Mouse (Mus musculus): ENCODE measurements around the gene Prss56. TPM values are rescaled to one million over a fixed set of nuclear protein-coding genes. Genes with fewer than 3 reads are reported as not detected.

Prss56 gene
- total and polyA plus RNA-seq, 3 experiments, result not detected

DNA sequence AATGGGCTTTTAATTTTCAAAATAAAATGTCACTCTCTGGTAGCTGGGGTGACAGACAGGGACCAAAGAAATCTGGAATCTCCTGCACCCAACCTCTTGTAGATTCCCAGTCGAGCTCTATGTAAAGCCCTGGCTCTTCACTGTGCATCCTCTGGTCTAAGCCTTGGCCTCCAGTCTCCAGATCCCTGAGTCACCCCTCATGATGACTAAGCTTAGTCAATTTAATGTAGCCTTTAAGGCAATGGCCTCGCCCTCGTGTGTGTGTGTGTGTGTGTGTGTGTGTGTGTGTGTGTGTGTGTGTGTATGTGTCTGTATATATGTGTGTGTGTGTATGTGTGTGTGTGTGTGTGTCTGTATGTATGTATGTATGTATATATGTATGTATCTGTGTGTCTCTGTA, 23.7 kb upstream of the Prss56 start:
- TF ChIP-seq MEF2A (IDR thresholded peaks at IDR 0.05; ENCODE audit: borderline replicate concordance, low read depth, low read length) (no peak), PAX5 (IDR thresholded peaks at IDR 0.05; ENCODE audit: low read length) (no peak), USF2 (conservative IDR thresholded peaks at IDR 0.05; ENCODE audit: low read depth, low read length) (no peak), ZNF384 (IDR thresholded peaks at IDR 0.05; ENCODE audit: low read depth, low read length) (no peak), E2F4 (IDR thresholded peaks at IDR 0.05; ENCODE audit: insufficient replicate concordance, low read depth, low read length) (no peak), ZKSCAN1 (IDR thresholded peaks at IDR 0.05; ENCODE audit: borderline replicate concordance, low read depth, low read length) (no peak), CHD2 (IDR thresholded peaks at IDR 0.05; ENCODE audit: low read length) (no peak), SMC3 (IDR thresholded peaks at IDR 0.05; ENCODE audit: low read depth, low read length) (no peak), TBP (conservative IDR thresholded peaks at IDR 0.05; ENCODE audit: low read depth, low read length) (no peak), CHD1 (IDR thresholded peaks at IDR 0.05; ENCODE audit: low read depth, low read length) (no peak), JUND (conservative IDR thresholded peaks at IDR 0.05; ENCODE audit: low read depth, low read length) (no peak), EP300 (IDR thresholded peaks at IDR 0.05; ENCODE audit: low read length) (no peak), RAD21 (IDR thresholded peaks at IDR 0.05; ENCODE audit: low read depth, low read length) (no peak), HCFC1 (IDR thresholded peaks at IDR 0.05; ENCODE audit: low read depth, low read length) (no peak), MAFK (IDR thresholded peaks at IDR 0.05; ENCODE audit: insufficient replicate concordance, low read length) (no peak), TCF12 (IDR thresholded peaks at IDR 0.05; ENCODE audit: low read depth, low read length) (no peak), POLR2A (IDR thresholded peaks at IDR 0.05; ENCODE audit: low read depth, low read length) (no peak), IRF4 (IDR thresholded peaks at IDR 0.05; ENCODE audit: low read depth, low read length) (no peak)
- dilution Hi-C loops (cut with MboI; ENCODE audit: extremely low pct_ligation_motif_present, extremely low pct_unique_long_range_greater_than_20kb, low sequenced_read_pairs) (no loop called here), in situ Hi-C loops (cut with MboI; ENCODE audit: low pct_ligation_motif_present, low pct_unique_long_range_greater_than_20kb, low sequenced_read_pairs) (no loop called here)
- Histone ChIP-seq H3K36me3 (replicated peaks in 1 of 2; ENCODE audit: control insufficient read depth in 1 of 2, insufficient read depth in 1 of 2, low read length in 1 of 2) (no peaks in the 10 kb centered on the region), H3K9ac (ENCODE audit: insufficient read depth, low read depth) (no peak overlapping the region), H3K27ac (ENCODE audit: insufficient read depth, low read depth) (no peak overlapping the region), H3K4me1 (ENCODE audit: control insufficient read depth in 1 of 2, insufficient read depth in 2 of 2) (no peaks in the 10 kb centered on the region), H3K4me2 (ENCODE audit: insufficient read depth, low read depth, poor library complexity, severe bottlenecking) (no peak overlapping the region), H3K27me3 (replicated peaks) (peaks cover 36% of the 10 kb centered on the region), H3K4me3 (replicated peaks in 1 of 3; ENCODE audit: low read depth in 2 of 3, low read length in 2 of 3, poor library complexity in 1 of 3) (no peak overlapping the region), H3K79me2 (replicated peaks; ENCODE audit: control insufficient read depth, extremely low read depth, insufficient read depth, poor library complexity, severe bottlenecking) (no peaks in the 10 kb centered on the region), H3K9me3 (replicated peaks; ENCODE audit: low read length) (peaks cover 10% of the 10 kb centered on the region)
- DNase-seq (ENCODE audit: extremely low read depth), result no peak

DNA sequence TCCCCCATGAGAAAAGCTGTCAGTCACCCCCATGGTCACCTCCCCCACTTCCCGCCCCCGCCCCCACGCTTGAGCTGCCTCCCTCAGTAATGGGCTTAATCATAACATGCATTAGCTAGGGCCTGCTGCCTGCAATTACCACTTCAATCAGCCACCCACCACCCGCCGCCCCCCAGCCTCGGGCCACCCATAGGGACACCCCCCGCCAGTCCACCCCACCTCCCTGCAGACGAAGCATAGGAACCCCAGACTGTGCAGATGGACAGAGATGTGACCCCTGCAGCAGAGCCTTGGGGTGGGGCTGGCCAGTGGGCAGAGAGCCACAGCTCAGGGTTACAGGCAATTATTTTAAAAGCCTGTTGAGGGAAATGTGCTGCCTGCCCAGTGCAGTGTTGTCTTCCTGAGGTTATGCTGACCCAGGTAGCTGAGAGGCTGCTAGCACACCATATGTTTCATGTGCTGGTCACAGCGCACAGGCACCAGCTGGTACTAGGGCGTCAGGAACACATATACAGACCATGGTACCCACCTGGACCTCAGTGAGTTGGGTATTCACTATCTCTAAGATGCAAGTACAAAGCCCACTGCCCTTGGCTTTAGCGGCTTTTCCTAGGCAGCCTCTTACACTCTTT, 18.8 kb upstream of the Prss56 start:
- no peak overlapping the region for H3K27ac ChIP-seq (ENCODE audit: insufficient read depth, low read depth)
- H3K9me3 ChIP-seq (replicated peaks; ENCODE audit: low read length), result no peaks in the 10 kb centered on the region
- no peak for TF ChIP-seq ZNF384 (IDR thresholded peaks at IDR 0.05; ENCODE audit: low read depth, low read length)
- no peak for TF ChIP-seq KAT2A (IDR thresholded peaks at IDR 0.05; ENCODE audit: insufficient replicate concordance, low read length)
- no peak for TF ChIP-seq TCF12 (IDR thresholded peaks at IDR 0.05; ENCODE audit: low read depth, low read length)
- TF ChIP-seq IRF4 (IDR thresholded peaks at IDR 0.05; ENCODE audit: low read depth, low read length), result no peak
- no peak for TF ChIP-seq ELF1 (IDR thresholded peaks at IDR 0.05; ENCODE audit: low read depth, low read length)
- TF ChIP-seq ZMIZ1 (IDR thresholded peaks at IDR 0.05; ENCODE audit: low read depth, low read length), result no peak
- TF ChIP-seq EP300 (IDR thresholded peaks at IDR 0.05; ENCODE audit: low read length), result no peak
- TF ChIP-seq MAX (IDR thresholded peaks at IDR 0.05; ENCODE audit: low read length), result no peak
- no peak for TF ChIP-seq MAZ (IDR thresholded peaks at IDR 0.05; ENCODE audit: low read depth, low read length)
- no peaks in the 10 kb centered on the region for H3K36me3 ChIP-seq (replicated peaks in 1 of 2; ENCODE audit: control insufficient read depth in 1 of 2, insufficient read depth in 1 of 2, low read length in 1 of 2)
- H3K4me2 ChIP-seq (ENCODE audit: insufficient read depth, low read depth, poor library complexity, severe bottlenecking), result no peak overlapping the region
- dilution Hi-C loops (cut with MboI; ENCODE audit: extremely low pct_ligation_motif_present, extremely low pct_unique_long_range_greater_than_20kb, low sequenced_read_pairs) (no loop called here), in situ Hi-C loops (cut with MboI; ENCODE audit: low pct_ligation_motif_present, low pct_unique_long_range_greater_than_20kb, low sequenced_read_pairs) (no loop called here)
- DNase-seq (ENCODE audit: extremely low read depth), result no peak
- H3K27me3 ChIP-seq (replicated peaks), result peaks cover 66% of the 10 kb centered on the region
- no peak overlapping the region for H3K4me3 ChIP-seq (replicated peaks in 1 of 3; ENCODE audit: low read depth in 2 of 3, low read length in 2 of 3, poor library complexity in 1 of 3)
- H3K9ac ChIP-seq (ENCODE audit: insufficient read depth, low read depth), result no peak overlapping the region
- no peaks in the 10 kb centered on the region for H3K79me2 ChIP-seq (replicated peaks; ENCODE audit: control insufficient read depth, extremely low read depth, insufficient read depth, poor library complexity, severe bottlenecking)
- no peaks in the 10 kb centered on the region for H3K4me1 ChIP-seq (ENCODE audit: control insufficient read depth in 1 of 2, insufficient read depth in 2 of 2)
